Comparison of ENCODE assay signal across 24 mouse cellular contexts in genomic region chr15:37026458-37026857, GRCm38 (mm10).
"Had no signal": no experiment of that assay in that cellular context is flagged by ENCODE, and none has a peak within 500 bp of the region (broad histone marks: within the 10 kb centered on the region; RNA-seq: fewer than 3 reads in every experiment).

No protein-coding gene starts in this region.

- H3K9me3 ChIP-seq: heart, embryonic 10.5 days; heart, embryonic 12.5 days; intestine, embryonic 15.5 days; limb, embryonic 13.5 days; limb, embryonic 15.5 days; liver, embryonic 12.5 days had no signal

- H3K36me3 ChIP-seq: heart, embryonic 10.5 days; heart, embryonic 12.5 days; intestine, embryonic 15.5 days; limb, embryonic 13.5 days; limb, embryonic 15.5 days; liver, embryonic 12.5 days had no signal

- H3K27me3 ChIP-seq: heart, embryonic 12.5 days; intestine, embryonic 15.5 days; limb, embryonic 13.5 days; limb, embryonic 15.5 days; liver, embryonic 12.5 days had no signal

- H3K4me3 ChIP-seq: heart, embryonic 10.5 days; heart, embryonic 12.5 days; intestine, embryonic 15.5 days; layer of hippocampus, adult 2 months; limb, embryonic 13.5 days; limb, embryonic 15.5 days; liver, embryonic 12.5 days had no signal

- DNase-seq: gastrocnemius, postnatal 14 days; gastrocnemius, postnatal 36 days; heart, adult 18-20 months; heart, postnatal 10 days; heart, postnatal 36 days; kidney, adult 18-20 months; kidney, adult 8-10 months; kidney, postnatal 10 days; kidney, postnatal 25 days; kidney, postnatal 4 days; layer of hippocampus, postnatal 36 days; left cerebral cortex, postnatal 4 days had no signal

- H3K27ac ChIP-seq: heart, embryonic 10.5 days; hindbrain, embryonic 14.5 days; intestine, embryonic 15.5 days; layer of hippocampus, adult 2 months; limb, embryonic 13.5 days; limb, embryonic 15.5 days; liver, embryonic 12.5 days; liver, embryonic 14.5 days had no signal

- ATAC-seq: hindbrain, embryonic 16.5 days; inflammation-experienced regulatory T-cells, adult 6 months; intestine, embryonic 15.5 days; intestine, postnatal 0 days; liver, embryonic 12.5 days had no signal

- H3K4me1 ChIP-seq: liver, embryonic 12.5 days had no signal

- H3K4me2 ChIP-seq: heart, embryonic 12.5 days; hindbrain, embryonic 14.5 days; intestine, embryonic 15.5 days; limb, embryonic 13.5 days; limb, embryonic 15.5 days; liver, embryonic 12.5 days had no signal

- H3K9ac ChIP-seq: heart, embryonic 12.5 days; hindbrain, embryonic 14.5 days; intestine, embryonic 15.5 days; limb, embryonic 13.5 days; limb, embryonic 15.5 days; liver, embryonic 12.5 days; liver, embryonic 14.5 days had no signal
